Mouse (Mus musculus): ENCODE data around the gene Tctn3.

GRCm38 (mm10) chr19:40625935-40626334 lies 13.9 kb upstream of the Tctn3 start:
- TF ChIP-seq CTCF (IDR thresholded peaks at IDR 0.05; ENCODE audit: control insufficient read depth, insufficient read depth, insufficient replicate concordance, low read depth, low read length) (no peak), POLR2A (IDR thresholded peaks at IDR 0.05; ENCODE audit: control insufficient read depth, low read depth, low read length) (no peak)

Measured in testis, adult 2 months (tissue).